Mouse (Mus musculus) Muller cell, postnatal 12 days (primary cell): ENCODE results near the gene Ly6c1.
A peak's percentile ranks its signal among the peaks of the same experiment; 100 is the strongest.
"Not testable (repeated sequence)": the region's sequence is repeated elsewhere in the genome, so short reads cannot be mapped to it uniquely, and the experiment has no call there.

Experiments used
- DNase-seq: peaks from one replicate; pipeline ENCODE4 v3.0.0-alpha.2; 2015; ENCODE audit errors: inconsistent ontology term

Gene Ly6c1

DNA sequence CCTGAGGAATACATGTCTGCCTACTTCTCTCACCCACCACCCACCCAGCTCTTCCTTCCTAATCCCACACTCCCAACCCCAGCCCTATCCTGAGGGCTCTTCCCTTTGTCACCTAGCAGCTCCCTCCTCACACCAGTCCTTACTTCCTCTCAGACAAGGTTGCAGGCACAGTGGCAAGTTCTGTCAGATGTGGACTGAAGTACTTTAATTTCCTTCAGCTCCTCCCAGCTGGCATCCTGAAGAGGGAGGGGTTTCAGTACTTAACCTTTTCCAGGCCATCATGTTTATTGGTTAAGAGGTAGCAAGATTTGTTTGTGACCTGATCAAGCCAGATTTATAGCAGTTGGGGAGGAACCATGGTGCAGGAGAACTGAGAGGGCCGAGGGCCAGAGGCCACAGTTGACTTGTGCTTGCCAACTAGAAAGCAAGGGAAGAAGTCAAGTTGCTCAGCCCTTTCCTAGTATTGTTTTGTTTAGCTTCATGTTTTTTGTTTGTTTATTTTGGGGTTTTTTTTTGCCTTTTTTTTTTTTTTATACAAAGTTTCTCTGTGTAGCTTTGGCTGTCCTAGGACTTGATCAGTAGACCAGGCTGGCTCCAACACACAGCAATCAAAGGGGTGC, at the start of gene Ly6c1:
Ly6c1 (minus strand) TSS at position 189 of the 620 bp plus-strand sequence.
- DNase-seq: not testable (repeated sequence)

DNA sequence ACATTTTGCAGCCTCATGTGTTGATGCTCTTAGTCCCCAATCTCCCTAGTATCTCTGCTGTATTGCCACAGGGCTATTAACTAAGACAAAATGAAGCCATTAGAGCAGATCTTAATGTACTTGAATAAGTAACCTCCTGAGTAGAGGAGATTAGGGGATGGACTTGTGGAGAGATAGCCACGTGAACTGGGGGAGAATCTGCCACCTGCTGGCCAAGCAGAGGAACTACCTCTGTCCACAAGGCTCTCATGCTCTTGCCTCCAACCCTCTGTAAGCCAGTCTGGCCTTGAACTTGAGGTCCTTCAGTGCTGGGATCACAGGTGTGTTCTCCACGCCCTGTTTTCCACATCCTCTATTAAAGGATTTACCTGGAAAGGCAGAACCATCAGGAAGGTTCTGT, 39.4 kb upstream of the Ly6c1 start:
- DNase-seq: not testable (repeated sequence)

DNA sequence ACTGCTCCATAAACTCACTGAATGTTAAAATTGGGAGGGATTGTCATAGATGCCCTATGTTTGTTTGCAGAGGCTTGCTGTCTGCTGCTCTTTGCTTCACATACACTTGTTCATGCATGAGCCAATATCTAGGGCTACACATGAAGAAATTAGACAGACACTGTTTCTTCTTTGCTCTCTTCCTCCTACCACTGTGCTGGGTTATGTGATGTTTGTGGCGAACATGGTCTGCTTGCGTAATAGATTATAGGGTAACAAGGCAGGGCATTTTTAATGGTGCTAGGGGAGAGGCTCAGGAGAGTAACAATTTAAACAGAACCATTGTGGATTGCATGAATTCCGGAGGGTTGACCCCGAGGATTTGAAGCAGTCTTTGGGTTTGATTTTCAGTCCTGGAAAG, 21.3 kb upstream of the Ly6c1 start:
- no peak for DNase-seq

DNA sequence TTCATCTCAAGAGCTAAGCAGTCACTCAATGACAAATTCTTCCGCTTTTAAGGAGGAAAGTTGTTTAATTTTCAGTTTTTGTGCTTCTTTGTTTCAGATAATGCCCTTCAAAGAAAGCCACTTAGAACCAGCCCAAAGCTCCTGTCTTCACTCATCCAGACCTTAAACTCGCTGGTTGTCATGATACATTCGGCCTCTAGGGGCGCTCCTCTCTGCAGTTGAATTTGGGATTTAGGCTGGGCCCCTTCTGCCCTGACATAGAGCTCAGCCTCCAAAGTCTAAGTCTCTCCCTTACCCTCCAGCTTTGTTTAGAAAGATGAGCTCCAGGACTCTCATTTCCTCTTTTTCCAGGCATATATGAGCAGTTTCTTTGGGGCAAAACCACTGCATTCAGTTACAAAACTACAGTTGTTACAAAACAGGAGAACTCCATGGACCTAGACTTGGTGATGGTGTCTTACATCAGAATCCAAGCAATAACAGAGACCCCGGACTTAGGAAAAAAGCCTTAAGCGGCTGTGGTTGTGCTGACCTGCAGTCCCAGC, 13.5 kb upstream of the Ly6c1 start:
- DNase-seq: peak; percentile 8

DNA sequence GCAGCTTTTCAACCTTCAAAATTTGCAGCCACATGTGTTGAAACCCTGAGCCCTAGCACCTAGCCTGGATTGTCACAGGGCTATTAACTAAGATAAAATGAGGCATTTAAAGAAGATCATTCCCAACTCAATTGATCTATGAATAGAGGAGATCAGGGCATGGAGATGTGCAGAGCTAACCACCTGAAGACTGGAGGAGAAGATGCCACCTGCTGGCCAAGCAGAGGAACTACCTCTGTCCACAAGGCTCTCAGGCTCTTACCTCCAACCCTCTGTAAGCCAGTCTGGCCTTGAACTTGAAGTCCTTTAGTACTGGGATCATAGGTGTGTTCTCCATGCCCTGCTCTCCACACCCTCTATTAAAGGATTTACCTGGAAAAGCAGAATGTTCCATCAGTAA, 11.9 kb upstream of the Ly6c1 start:
- peak; percentile 19 for DNase-seq

DNA sequence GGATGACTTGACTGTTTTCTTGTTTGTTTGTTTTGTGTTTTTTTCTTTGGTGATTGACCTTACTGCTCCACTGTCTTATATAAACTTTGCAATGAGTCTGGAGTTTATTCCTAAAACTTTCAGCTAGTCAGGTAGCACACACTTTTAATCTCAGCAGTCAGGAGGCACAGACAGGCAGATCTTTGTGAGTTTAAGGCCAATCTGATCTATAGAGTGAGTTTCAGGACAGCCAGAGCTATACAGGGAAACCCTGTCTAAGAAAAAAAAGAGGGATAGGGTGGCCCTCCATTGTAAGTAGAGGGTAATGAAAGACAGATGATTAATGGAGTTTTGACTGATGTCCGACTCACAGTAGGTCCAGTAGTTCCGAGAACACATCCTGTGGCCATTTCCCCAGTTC, 7.4 kb upstream of the Ly6c1 start:
- DNase-seq: no peak

DNA sequence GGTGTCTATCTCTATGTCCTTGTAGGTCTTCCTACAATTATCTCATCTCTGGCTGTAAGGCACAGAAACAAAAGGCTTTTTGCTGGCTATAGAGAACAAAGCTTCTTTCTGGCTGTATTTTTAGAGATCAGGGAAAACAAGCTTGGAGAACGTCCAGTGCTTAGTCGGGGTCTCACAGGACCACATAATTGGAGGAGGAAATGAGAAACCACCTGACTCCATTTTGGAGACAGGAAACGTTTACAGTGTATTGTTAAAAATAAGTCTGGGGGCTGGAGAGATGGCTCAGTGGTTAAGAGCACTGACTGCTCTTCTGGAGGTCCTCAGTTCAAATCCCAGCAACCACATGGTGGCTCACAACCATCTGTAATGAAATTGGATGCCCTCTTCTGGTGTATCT, 6.8 kb upstream of the Ly6c1 start:
- DNase-seq: not testable (repeated sequence)

DNA sequence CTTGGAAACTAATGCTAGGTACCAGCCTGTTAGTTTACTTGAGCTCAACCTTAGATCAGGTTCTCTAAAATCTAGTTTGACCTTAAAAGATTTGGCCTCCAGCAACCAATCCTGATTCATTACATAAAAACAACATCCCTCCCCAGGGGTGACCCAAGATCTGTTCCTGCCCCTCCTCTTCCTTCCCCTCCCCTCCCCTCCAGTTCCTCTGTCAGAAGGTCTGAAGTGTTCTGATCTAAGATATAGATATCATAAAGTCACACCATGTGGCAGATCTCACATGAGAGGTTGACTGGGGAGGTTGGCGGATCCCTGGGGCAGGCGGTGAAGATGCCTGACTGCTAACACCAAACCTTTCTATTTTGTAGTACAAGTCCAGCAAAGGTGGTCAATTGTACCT, 3.8 kb upstream of the Ly6c1 start:
- DNase-seq: not testable (repeated sequence)

DNA sequence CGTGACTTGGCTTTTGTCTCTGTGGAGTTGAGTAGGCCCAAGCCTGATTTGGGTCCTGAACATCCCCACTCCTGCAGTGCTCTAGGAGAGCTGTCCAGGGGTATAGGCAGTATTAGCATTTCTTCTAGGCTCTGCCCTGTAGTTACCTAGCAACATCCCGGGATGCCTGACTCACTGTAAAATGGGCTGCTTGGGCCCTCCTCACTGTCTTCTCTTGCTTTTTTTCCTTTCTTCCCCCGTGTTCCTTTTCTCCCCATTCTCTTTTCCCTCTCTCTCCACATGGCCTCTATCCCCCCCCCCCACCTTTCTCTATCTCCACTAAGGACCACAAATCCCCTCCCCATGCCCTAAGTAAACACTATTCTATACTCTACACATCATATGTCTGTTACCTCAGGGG, 2.5 kb upstream of the Ly6c1 start:
- DNase-seq: not testable (repeated sequence)

DNA sequence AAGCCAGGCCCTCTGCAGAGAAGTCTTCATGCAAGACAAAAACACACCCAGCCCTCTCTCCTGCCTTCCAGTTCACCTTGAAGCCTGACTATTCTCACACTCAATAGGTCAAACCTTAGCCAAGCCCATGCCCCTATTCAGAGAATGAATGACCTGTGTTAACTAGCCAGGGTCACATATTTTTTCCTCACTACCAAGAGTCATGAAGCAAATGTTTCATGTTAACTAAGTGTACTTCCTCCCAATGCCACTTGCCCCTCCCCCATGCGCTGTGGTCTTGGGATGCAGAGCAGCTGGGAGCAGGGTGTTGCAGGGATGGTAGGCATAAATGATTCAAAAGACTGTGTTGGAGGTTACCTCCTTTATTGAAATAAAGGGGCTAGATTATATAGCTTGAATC, 2.0 kb upstream of the Ly6c1 start:
- DNase-seq: not testable (repeated sequence)

DNA sequence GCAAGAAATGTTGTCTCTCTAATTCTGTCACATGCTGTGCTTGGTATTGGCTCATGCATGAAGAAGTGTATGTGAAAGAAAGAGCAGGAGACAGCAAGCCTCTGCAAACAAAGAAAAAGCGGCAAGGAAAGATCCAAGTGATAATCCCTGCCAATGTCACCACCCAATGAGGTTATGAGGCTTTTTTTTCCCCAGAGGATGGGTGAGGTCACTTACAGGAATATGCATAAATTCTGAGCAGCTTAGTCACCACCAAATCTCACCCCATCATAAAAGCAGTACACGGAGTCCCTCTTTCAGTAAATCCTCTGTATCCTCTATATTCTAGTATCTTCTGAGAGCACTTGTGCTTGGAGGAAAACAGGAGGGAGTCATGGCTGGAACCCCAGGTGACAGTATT, 1.2 kb upstream of the Ly6c1 start:
- DNase-seq: peak; percentile 15

DNA sequence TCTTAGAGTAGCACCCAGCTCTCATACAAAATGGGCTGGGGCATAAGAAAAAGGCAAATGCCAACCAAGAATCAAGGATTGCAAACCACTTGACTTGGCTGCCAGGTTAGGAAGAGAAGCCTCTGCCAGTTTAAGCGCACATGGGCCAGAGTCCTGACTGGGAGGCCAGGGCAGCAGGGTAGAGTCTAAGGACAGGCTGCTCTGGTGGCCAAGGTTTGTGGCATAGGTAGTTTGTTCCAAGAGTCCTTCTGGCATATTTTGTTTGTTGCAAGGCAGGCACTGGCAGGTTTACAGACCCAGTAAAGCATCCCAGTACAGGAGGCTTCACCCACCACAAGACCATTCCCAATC, 685 bp downstream of the Ly6c1 start:
- DNase-seq: not testable (repeated sequence)

DNA sequence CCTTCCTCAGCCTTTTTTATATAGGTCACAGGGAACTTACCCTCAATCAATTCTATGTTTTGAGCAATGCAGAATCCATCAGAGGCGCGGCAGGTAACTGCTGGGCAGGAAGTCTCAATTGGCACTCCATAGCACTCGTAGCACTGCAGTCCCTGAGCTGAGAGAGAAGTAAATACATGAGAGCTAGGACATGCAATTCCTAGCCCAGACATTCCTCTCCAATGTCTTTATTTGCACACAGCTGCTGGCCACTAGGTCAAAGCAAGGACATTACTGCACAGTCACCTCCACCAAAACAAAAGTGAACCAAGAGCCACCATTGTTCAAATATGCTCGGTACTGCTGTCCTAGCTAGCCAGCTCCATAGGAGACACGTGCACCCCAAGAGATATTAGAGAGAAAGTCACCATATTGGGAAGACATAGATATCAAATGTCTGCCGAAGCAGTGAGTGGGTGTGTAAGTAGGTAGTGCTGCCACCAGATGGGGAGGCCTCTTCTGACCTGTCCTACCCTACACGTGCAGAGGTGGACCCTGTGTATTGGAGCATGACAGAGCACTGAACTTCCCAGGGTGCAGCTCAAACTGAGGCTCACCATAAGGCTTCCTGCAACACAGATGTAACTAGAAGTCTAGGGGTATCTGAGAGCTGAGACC, 1.2 kb downstream of the Ly6c1 start:
- not testable (repeated sequence) for DNase-seq

DNA sequence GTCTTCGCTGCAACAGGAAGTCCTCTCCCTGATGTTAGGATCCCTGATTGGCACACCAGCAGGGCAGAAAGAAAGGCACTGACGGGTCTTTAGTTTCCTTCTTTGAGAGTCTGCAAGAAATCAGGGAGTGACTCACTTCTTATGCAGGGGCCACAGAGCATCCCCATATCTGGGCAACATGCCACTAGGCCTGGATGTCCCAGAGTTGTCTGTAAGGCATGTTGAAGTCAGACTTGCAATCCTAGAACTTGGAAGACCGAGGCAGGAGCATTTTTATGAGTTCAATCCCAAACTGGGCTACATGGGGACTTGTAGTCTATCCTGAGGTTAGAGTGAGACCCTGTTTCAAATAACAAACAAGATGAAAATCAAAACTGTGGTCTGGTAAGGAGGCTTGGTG, 3.1 kb downstream of the Ly6c1 start:
- not testable (repeated sequence) for DNase-seq

DNA sequence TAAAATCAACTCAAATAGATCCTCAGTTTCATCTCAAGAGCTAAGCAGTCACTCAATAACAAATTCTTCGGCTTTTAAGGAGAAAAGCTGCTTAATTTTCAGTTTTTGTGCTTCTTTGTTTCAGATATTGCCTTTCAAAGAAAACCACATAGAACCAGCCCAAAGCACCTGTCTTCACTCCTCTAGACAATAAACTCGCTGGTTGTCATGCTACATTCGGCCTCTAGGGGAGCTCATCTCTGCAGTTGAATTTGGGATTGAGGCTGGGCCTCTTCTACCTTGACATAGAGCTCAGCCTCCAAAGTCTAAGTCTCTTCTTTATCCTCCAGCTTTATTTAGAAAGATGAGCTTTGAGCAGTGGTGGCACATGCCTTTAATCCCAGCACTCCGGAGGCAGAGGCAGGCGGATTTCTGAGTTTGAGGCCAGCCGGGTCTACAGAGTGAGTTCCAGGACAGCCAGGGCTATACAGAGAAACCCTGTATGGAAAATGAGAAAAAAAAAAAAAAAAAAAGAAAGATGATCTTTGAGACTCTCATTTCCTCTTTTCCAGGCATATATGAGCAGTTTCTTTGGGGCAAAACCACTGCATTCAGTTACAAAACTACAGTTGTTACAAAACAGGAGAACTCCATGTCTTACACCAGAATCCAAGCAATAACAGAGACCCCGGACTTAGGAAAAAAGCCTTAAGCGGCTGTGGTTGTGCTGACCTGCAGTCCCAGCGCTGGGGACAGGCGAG, 27.4 kb downstream of the Ly6c1 start:
- DNase-seq: not testable (repeated sequence)

DNA sequence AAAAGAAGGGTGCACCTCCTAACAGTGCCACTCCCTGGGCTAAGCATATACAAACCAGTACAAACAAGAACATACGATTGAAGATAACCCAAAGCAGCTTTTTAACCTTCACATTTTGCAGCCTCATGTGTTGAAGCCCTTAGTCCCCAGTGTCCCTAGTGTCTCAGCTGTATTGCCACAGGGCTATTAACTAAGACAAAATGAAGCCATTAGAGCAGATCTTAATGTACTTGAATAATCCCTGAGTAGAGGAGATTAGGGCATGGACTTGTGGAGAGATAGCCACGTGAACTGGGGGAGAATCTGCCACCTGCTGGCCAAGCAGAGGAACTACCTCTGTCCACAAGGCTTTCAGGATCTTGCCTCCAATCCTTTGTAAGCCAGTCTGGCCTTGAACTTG, 29.2 kb downstream of the Ly6c1 start:
- DNase-seq: peak; percentile 19
